Mouse (Mus musculus) kidney, embryonic 14.5 days (tissue): ENCODE measurements around the gene Rhbg. TPM values are rescaled to one million over a fixed set of nuclear protein-coding genes. Genes with fewer than 3 reads are reported as not detected.

Experiments
- ATAC-seq: fragments of 200-750 bp; cut with Nextera tagmentation; 2 replicates; pipeline ENCODE4 v1.8.0; 2017; ENCODE audit warnings: moderate number of reproducible peaks, mild to moderate bottlenecking, moderate TSS enrichment, moderate library complexity; ENCODE audit not compliant: low FRiP score, low TSS enrichment
- H3K27ac ChIP-seq: fragments of 300-500 bp; sonication (generic); 2 replicates; pipeline ENCODE4 v1.5.1; 2014; ENCODE audit warnings: low read depth, mild to moderate bottlenecking, low read length, moderate library complexity, mixed read lengths
- H3K27me3 ChIP-seq: fragments of 300-500 bp; sonication (generic); 2 replicates; pipeline ENCODE4 v1.6.1; 2014; ENCODE audit warnings: mild to moderate bottlenecking, low read length; ENCODE audit not compliant: control insufficient read depth, insufficient read depth
- H3K36me3 ChIP-seq: fragments of 300-500 bp; sonication (generic); 2 replicates; pipeline ENCODE4 v1.6.1; 2014; ENCODE audit warnings: low read length, mixed read lengths; ENCODE audit not compliant: control insufficient read depth, insufficient read depth
- H3K4me1 ChIP-seq: fragments of 300-500 bp; sonication (generic); 2 replicates; pipeline ENCODE4 v1.6.1; 2014; ENCODE audit warnings: low read length, mixed read lengths; ENCODE audit not compliant: control insufficient read depth, insufficient read depth
- H3K4me2 ChIP-seq: fragments of 300-500 bp; sonication (generic); replicated peaks from 2 replicates; pipeline ENCODE4 v1.6.1; 2014; ENCODE audit warnings: low read depth, mild to moderate bottlenecking, low read length
- H3K4me3 ChIP-seq: fragments of 300-500 bp; sonication (generic); 2 replicates; pipeline ENCODE4 v1.5.1; 2014; ENCODE audit warnings: mild to moderate bottlenecking, low read length
- H3K9ac ChIP-seq: fragments of 300-500 bp; sonication (generic); 2 replicates; pipeline ENCODE4 v1.6.1; 2014; ENCODE audit warnings: low read depth, mild to moderate bottlenecking, low read length, moderate library complexity
- H3K9me3 ChIP-seq: fragments of 300-500 bp; sonication (generic); 2 replicates; pipeline ENCODE4 v1.6.1; 2016; ENCODE audit warnings: low read length; ENCODE audit not compliant: control insufficient read depth
- WGBS: fragments of 180-500 bp; shearing (Covaris S2); extraction: QIAGEN DNeasy Blood & Tissue Kit; methylation state at CpG from one replicate; pipeline ENCODE4 v1.1.7; 2014; 5-methylcytosine and 5-hydroxymethylcytosine counted together
- polyA plus RNA-seq: library from polyadenylated mRNA; unstranded; fragments of >200 nt; fragmentation: Nextera tagmentation; extraction: Ambion mirVana; gene quantifications from 2 replicates; pipeline ENCODE4 v1.2.1, GENCODE M21; 2014

Rhbg gene
- polyA plus RNA-seq, 1 experiment from 2014 or later, result 3.7 TPM

DNA sequence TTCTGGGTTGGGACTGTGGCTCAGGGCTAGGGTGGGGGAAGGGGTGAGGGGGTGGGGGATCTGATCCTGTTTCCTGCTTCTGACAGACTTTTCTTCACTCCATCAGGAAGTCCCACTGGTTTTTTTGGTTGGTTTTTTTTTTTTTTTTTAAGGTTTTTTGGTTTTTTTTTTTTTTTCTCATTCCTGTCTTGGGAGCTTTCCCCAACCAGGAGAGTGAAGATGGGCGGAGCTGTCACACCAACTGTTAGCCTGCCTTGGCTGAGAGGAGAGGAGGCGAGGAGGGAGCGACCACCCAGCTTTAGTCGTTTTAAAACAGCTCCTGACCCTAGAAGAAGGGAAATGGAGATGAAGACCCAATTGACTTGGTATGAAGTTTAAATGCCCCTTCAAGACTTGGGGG is 27.2 kb downstream of the Rhbg start:
- H3K9me3 ChIP-seq, result no peaks in the 10 kb centered on the region
- no peak overlapping the region for H3K9ac ChIP-seq
- no peak overlapping the region for H3K27ac ChIP-seq
- no peak overlapping the region for H3K4me3 ChIP-seq
- no peak overlapping the region for H3K4me2 ChIP-seq
- peaks cover 24% of the 10 kb centered on the region for H3K4me1 ChIP-seq
- no peak for ATAC-seq
- 35% methylated on average over 4 of the region's 4 CpGs for WGBS
- H3K36me3 ChIP-seq, result no peaks in the 10 kb centered on the region
- H3K27me3 ChIP-seq, result peaks cover 16% of the 10 kb centered on the region

DNA sequence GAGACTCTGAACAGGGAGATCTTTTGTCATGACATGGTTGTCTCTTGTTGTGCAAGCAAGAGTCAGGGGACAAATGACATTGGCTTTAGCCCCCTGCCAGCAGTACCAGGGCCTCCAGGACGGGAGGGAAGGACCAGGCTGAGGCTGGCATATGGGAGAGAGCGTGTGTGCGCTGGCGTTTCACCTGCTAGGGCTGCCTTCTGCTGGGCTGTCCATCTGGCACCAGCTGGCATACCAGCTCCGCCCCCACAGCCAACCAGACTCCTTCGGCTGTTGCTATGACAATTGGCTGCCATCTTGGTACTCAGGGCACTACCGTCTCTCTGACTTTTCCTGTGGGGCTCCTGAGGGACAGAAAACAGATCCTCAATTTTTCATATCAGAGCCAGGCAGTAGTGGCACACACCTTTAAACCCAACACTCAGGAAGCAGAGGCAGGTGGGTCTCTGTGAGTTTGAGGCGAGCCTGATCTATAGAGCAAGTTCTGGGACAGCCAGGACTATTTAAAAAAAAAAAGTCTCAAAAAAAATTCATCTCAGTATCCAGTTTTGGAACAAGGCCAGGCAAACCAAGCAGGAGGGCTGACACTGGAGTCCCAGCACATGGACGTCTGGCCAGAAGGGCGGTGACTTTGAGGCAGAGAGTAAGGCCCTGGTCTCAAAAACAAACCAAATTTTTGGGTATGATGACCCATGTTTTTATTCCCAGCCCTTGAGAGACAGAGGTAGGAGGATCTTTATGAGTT is 28.2 kb downstream of the Rhbg start:
- Histone ChIP-seq H3K27me3 (peaks cover 23% of the 10 kb centered on the region), H3K4me3 (no peak overlapping the region), H3K27ac (no peak overlapping the region), H3K4me2 (no peak overlapping the region), H3K9ac (no peak overlapping the region), H3K36me3 (no peaks in the 10 kb centered on the region), H3K4me1 (peaks cover 21% of the 10 kb centered on the region), H3K9me3 (no peaks in the 10 kb centered on the region)
- WGBS, result 89% methylated on average over 10 of the region's 10 CpGs
- no peak for ATAC-seq

DNA sequence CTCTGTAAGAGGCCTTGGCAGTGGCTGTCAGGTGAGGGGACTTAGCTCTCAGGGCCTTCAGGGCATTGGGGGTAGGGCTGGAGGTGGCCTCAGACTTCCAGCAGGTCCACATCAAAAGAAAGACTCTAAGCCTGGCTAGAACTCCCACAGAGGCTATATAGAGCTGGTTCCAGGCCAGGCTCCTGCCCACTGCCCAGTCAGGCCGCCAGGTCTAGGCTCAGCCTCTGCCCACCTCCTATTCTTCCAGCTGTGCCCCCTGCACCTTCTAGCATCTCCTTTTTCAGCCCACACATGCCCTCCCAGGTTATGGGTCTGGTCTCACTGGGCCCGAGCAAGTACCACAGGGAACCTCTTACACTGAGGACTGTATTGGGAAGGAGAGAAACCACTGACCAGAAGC is 29.6 kb downstream of the Rhbg start:
- Histone ChIP-seq H3K9ac (no peak overlapping the region), H3K36me3 (no peaks in the 10 kb centered on the region), H3K4me2 (no peak overlapping the region), H3K9me3 (no peaks in the 10 kb centered on the region), H3K4me3 (no peak overlapping the region), H3K27me3 (peaks cover 22% of the 10 kb centered on the region), H3K27ac (no peak overlapping the region), H3K4me1 (peaks cover 8% of the 10 kb centered on the region; the same call in 1 of the 2 replicates)
- 81% methylated on average over 2 of the region's 2 CpGs for WGBS
- ATAC-seq, result no peak

DNA sequence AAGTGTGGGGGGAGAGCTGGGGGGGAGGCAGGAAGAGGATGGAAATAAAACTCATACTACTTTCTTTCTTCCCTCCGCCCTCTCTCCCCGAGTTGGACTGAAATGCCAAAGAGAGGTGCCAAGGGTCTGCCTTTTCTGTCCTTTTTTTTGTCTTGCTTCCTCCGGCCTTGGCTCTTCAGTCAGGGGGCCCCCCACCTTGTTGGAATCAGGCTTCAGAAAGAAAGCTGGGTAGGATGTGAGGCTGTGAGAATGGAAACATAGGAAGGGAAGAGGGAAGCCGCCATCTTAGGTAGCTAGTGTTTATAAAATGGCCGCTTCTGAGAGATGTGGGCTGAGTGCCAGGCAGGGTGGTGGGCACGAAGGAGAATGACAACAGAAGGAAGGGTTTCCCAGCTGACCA is 32.1 kb downstream of the Rhbg start:
- Histone ChIP-seq H3K4me1 (no peaks in the 10 kb centered on the region), H3K4me2 (no peak overlapping the region), H3K36me3 (no peaks in the 10 kb centered on the region), H3K4me3 (no peak overlapping the region), H3K9me3 (no peaks in the 10 kb centered on the region), H3K27ac (no peak overlapping the region), H3K9ac (no peak overlapping the region), H3K27me3 (peaks cover 45% of the 10 kb centered on the region)
- ATAC-seq, result no peak
- WGBS, result 84% methylated on average over 6 of the region's 6 CpGs

DNA sequence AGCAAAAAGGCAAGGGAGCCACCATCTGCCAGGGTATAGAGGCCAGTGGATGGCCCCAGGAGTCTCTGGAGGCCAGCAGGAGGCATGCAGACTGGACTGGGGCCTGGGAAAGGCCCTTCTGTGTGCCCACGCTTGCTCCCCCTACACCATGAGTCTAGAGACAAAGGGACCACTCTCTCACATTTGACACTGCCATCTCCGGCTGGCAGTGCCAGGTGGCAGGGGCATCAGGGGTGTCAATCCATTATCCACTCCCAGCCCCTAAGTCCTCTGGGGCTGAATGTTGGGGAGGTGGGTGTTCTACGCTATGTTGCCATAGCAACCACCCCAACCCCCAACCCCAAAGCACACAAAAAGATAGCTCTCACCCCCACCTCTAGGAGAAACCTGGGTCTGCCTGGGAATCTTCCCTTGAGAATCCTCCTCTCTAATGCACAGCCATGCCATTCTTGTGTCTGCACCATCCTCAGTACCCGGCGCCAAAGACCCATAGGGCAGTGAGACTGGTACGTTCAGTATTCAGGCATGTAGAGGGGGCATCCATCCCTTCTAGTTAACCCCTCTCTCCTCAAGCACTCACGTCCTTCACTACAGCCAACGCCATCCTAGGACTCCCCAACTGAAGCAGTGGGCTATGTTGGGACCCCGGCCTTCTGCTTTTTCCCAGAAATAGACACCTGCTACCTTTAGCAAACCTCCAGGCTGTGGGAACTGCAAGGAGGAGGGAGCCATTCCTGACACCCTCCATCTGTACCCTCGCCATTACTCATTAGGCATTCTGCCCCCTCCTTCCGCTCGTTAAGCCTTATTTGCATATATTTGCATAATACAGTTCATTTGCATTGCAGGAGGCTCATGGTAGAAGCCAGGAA is 32.8 kb downstream of the Rhbg start:
- no peak overlapping the region for H3K9ac ChIP-seq
- H3K4me1 ChIP-seq, result no peaks in the 10 kb centered on the region
- H3K36me3 ChIP-seq, result no peaks in the 10 kb centered on the region
- no peaks in the 10 kb centered on the region for H3K9me3 ChIP-seq
- H3K4me3 ChIP-seq, result no peak overlapping the region
- H3K27ac ChIP-seq, result no peak overlapping the region
- H3K27me3 ChIP-seq, result peaks cover 52% of the 10 kb centered on the region
- ATAC-seq, result no peak
- WGBS, result 57% methylated on average over 12 of the region's 12 CpGs
- H3K4me2 ChIP-seq, result no peak overlapping the region

DNA sequence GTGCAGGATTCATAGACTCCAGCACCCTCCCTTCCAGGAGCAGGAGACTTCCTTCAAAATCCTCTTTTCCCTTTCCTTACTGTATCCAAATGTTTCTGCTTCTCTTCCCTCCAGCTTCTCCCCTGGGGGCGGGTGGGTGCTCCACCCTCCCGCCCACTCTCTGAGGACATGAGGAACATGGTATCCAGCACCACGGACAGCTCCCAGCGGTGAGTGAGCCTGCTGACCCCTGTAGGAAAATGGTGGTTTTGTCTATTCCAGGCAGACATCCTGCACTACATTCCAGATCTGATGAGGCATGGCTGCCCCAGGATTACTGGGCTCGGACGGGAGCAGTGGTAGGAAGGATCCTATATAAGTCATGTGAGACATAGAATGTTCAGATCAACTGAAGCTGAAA is 33.7 kb downstream of the Rhbg start:
- Histone ChIP-seq H3K4me1 (no peaks in the 10 kb centered on the region), H3K27me3 (peaks cover 60% of the 10 kb centered on the region), H3K9ac (no peak overlapping the region), H3K36me3 (no peaks in the 10 kb centered on the region), H3K4me3 (no peak overlapping the region), H3K27ac (no peak overlapping the region), H3K4me2 (no peak overlapping the region), H3K9me3 (no peaks in the 10 kb centered on the region)
- no peak for ATAC-seq
- 0% methylated on average over 6 of the region's 6 CpGs for WGBS

DNA sequence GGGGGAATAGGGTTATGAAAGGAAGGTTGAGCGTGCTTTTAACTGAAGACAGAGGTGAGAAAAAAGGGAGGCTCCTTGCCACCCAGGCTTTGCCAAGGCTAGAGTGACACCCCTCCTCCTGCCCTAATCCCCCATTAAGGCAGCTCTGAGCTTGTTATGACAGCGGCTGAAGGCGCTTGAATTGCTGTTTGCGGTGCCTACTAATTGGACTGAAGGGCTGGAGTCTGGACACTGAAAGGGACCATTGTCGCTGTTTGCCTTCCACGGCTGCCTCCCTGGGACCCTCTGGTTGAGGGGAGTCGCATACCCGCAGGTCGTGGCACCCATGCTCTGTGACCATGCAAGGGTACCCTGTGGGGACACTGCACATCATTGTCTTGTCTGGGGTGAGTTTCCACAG is 34.6 kb downstream of the Rhbg start:
- no peak for ATAC-seq

DNA sequence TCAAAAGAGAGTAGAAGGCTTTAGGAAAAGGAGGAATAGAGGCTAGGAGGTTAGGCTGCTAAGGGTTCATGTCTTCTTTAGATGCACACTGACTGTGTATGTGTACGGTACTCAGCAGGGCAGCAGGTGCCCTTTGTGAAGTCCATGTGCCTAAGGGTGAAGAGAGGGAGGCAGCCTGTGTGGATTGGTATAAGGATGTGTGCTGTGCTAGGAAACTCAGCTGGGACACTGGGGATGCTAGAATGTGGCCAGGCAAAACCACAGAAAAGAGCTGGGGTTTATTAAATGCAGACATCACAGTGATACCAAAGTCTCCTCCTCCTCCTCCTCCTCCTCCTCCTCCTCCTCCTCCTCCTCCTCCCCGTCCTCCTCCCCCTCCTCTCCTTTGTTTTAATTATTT is 36.8 kb downstream of the Rhbg start:
- Histone ChIP-seq H3K36me3 (no peaks in the 10 kb centered on the region), H3K4me3 (no peak overlapping the region), H3K9me3 (no peaks in the 10 kb centered on the region), H3K27me3 (peaks cover 89% of the 10 kb centered on the region), H3K4me1 (no peaks in the 10 kb centered on the region), H3K27ac (no peak overlapping the region), H3K4me2 (no peak overlapping the region), H3K9ac (no peak overlapping the region)
- ATAC-seq, result no peak
- WGBS, result 45% methylated on average over 1 of the region's 2 CpGs

More for the DNA sequence above, 34.6 kb downstream of the Rhbg start:
- Histone ChIP-seq H3K4me2 (no peak overlapping the region), H3K9me3 (no peaks in the 10 kb centered on the region), H3K9ac (no peak overlapping the region), H3K4me3 (no peak overlapping the region), H3K27ac (no peak overlapping the region), H3K4me1 (no peaks in the 10 kb centered on the region), H3K36me3 (no peaks in the 10 kb centered on the region), H3K27me3 (peaks cover 69% of the 10 kb centered on the region)
- WGBS, result 10% methylated on average over 9 of the region's 9 CpGs
